Mouse (Mus musculus): ENCODE measurements at regions not wholly inside any gene's neighbourhood (a gene's known extent, or its start where the extent isn't known, plus 50 kb on each side); places are given as distances from the start of the nearest gene placed in this dataset.
A peak's percentile ranks its signal among the peaks of the same experiment; 100 is the strongest.

DNA sequence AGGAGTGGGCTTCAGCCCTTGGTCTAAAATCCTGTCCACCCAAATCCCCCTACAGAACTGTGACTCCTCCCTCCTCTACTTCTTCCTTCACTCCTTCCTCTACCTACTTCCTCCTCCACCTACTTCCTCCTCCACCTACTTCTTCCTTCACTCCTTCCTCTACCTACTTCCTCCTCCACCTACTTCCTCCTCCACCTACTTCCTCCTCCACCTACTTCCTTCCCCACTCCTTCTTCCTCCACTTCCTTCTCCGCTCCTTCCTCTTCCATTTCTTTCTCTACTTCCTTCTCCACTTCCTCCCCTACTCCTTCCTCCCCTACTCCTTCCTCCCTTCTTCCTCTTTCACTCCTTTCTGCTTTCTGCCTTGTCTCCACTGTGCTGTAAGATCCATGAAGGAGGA is 152.9 kb downstream of the Zfp36l2 start:
- ATAC-seq (replicated peaks; ENCODE audit: low FRiP score, poor library complexity, severe bottlenecking), result no peak

DNA sequence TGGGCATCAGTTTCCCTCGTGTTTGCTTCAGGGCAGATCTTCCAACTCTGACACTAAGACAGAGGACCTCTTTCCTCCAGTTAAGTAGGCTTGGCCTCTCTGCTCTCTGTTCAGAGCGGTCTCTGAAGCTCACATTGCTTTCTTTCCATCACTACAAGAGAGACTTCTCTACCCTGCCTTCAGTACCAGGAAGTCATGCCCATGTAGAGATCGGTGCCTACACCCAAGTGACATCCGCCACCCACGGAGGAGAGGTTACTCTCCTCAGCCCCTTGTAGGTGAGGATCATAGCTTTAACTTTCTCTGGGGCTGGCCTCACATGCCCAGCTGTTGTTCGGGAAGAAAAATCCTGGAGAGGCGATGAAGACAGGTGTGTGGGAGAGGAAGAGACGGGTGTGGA is 155.3 kb downstream of the Zfp36l2 start:
- no peak for ATAC-seq (replicated peaks; ENCODE audit: low FRiP score, poor library complexity, severe bottlenecking)

DNA sequence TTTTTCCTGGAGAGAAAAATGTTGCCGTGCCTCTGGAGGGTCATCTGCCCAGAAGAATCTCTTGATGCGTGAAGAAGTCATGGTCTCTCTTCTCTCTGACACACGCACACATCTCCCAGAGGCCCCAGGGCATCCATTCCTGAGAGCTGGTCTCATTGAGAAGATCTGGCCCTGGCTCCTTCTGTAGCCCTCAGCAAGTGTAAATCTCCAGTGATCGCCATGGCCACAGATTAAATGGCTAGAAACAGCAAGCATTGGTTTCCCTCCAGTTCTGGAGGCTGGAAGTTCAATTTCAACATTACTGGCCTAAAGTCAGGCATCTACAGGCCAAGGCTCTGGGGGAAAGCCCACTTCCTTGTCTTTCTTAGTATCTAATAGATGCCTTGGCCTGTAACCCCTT is 155.9 kb downstream of the Zfp36l2 start:
- ATAC-seq (replicated peaks; ENCODE audit: low FRiP score, poor library complexity, severe bottlenecking), result no peak

DNA sequence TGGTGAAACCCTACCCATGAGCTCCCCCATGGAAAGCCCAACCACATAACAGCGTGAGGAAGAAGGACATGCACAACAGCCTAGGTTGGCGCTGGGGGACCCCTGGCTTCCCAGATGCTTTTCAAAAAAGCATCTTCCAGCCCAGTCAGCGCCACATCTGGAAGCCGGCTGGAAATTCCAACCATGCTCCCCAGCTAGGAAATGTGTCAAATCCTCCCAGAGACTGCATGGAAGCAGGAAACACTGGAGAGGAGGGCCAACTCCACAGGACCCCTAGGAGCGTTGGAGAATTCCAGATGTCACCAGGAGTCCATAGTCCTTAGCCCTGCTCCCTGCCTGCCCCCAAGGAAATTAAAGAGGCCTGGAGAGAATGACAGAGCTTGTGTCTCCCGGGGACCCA is 156.4 kb downstream of the Zfp36l2 start:
- no peak for ATAC-seq (replicated peaks; ENCODE audit: low FRiP score, poor library complexity, severe bottlenecking)

DNA sequence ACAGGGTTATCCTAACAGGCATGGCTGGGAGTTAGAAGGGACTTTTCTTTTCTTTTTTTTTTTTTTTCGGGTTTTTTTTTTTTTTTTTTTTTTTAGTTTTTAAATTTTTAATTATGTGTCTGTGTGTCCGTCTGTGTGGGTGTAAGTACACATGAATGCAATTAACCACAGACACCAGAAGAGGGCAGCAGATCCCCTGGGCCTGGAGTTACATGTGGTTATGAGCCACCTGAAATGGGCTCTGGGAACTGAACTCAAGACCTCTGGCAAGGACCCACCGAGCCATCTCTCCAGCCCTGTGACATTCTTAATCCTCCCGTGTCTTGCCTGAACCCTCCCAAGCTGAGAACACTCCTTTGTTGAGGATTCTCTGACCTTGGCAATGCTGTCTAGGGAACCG is 157.0 kb downstream of the Zfp36l2 start:
- no peak for ATAC-seq (replicated peaks; ENCODE audit: low FRiP score, poor library complexity, severe bottlenecking)

DNA sequence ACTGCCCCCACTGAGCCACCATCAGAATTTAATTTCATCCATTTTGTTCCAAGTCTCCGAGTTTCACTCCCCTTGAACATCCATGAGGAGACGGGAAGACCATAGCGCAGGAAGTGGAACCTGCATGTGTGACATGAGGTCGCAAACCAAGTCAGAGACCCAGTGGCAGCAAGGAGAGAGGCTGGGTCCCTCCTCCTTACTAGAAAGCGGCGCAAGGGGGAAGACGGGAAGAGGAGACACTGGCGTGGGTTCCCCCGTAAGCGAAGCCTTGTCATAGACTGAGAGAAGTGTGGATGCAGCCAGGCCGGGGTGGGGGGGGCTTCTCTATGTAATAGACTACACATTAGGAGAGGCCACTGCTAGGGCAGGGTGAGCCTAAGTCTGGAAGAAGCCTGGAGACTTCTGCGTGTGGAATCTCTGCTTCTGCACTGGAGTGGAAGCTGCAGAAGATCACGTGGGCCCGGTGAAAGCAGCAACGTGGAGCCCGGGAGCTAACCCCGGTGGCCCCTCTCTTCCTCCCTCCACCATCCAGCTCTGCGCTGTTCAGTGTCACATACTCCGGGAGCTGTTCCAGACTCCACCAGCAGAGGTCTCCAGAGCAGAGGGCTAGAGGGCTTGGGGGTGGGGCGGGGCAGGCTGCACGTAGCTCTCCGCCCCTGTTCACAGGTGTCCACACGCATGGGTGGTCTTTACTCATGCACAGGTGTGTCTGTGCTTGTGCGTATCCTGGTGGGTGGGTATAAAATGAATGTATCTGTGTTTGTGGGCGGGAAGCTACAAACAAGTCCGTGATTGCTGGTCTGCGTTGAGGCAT is 159.4 kb downstream of the Zfp36l2 start:
- peak; percentile 66 for ATAC-seq (replicated peaks; ENCODE audit: low FRiP score, poor library complexity, severe bottlenecking)

DNA sequence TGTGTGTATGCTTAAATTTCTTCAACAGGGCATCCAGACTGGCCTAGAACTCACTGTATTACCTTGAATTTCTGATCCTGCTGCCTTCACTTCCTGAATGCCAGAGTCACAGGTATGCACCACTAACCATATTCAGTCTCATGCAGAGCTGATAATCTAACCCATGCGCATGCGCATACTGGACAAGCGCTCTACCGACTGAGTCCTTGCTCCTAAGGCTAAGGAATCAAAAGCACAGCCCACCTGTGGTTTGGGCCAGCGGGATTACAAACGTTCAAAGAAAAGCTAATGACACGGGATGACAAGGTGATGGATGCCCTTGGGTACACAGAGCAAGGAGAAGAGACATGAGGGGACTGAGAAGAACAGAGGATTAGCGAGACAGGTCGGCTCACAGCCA is 160.5 kb downstream of the Zfp36l2 start:
- ATAC-seq (replicated peaks; ENCODE audit: low FRiP score, poor library complexity, severe bottlenecking), result no peak

DNA sequence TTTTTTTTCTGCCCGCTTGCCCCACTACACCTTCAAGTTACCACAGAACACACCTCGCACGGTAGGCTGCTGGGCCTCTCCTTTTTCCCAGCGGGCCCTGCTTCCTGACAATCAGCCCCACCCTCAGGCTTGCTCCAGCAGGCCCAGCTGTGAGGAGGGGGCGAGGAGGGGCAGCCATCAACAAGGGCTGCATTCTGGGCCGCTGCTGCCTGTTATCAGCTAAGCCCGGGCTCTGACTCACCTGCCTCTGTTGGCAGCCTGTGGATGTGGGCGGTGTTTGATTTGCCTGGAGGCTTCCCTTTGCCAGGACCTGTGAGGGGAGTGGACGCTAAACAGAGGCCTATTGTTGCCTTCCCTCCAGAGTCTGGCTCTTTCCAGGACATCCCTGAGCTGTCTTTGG is 161.6 kb downstream of the Zfp36l2 start:
- no peak for ATAC-seq (replicated peaks; ENCODE audit: low FRiP score, poor library complexity, severe bottlenecking)

DNA sequence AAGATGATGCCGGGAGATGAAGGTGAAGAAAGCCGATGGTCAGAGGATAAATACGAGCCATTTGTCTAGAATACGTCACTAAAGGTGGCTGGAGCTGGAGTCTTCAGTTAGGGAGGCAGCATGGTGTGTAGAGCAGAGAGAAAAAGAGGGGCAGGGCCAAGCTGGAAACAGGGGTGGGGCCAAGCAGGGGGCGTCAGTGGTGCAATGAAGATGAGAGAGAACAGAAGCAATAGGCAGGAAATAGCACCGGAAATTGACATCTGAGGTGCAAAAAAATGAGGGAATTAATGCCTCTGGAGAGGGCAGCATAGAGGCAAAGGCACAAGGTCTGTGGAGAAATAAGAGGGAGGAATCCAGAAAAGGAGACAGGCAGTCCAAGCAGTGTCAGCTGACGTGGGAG is 165.4 kb downstream of the Zfp36l2 start:
- ATAC-seq (replicated peaks; ENCODE audit: low FRiP score, poor library complexity, severe bottlenecking), result no peak

DNA sequence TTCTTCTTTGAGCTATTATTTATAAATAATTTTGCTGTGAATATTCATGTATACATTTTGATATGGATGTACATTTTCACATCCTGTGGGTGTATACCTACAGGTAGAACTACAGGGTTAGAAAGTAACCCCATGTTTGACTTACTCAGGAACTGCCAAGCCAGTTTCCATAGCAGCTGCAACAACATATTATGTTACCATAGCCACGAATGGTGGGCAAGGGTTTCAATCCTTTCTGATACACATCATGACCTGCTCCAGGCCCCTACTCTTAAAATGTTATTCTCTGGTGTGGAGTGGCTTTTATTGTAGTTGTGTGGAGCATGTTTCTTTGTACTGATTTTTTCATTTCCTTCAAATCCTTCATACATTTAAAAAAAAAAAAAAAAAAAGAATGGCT is 168.9 kb downstream of the Zfp36l2 start:
- no peak for ATAC-seq (replicated peaks; ENCODE audit: low FRiP score, poor library complexity, severe bottlenecking)

DNA sequence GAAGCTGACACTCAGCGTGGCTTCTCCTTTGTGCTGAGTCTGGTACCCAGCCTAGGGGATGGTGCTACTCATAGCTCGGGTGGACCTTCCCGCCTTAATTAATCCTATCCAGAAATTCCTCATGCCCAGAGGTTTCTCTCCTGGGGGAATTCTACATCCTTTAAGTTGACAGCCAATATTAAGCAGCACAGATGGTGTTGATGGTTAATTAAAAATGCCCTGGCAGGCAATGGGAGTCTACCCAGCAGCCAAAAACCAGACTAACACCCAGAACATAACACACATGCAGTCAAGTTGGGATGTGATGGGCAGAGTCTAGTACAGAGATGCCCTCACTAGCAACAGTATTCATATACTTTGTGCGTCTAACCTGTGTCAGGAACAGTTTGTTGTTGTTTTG is 169.9 kb downstream of the Zfp36l2 start:
- no peak for ATAC-seq (replicated peaks; ENCODE audit: low FRiP score, poor library complexity, severe bottlenecking)

DNA sequence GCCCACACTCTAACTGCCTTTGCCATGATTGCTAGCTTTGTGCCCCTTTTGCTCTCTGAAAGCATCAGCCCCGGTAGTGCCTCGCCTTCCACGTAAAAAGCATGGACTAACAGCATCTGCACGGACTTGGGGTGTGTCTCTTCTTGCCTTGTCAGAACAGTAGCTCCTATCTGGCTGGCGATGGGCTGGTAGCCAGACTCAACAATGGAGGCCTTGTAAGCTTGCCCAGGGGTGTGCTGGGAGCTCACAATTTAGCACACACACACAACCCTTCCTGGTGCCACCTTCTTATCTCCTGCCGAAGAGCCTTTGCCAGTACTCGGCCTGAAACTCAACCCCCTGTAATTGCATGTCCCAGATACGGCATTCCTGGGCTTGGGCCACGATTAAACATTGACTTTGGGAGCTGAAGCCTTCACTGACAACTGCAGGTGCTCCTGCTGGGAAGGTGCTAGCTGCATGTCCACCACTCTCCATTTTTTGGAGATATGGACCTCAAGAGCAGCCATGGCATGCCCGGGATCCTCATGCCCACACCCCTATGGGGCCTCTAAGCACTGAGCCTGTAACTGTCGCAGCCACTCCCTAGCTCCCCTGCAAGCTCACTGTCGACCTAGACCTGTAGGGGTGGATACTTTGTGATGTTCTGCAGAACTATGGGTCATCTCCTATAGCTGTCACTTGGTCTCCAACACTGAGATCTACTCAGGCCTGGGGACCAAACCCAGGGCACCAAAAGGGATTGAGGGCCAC is 166.7 kb upstream of the Haao start:
- no peak for ATAC-seq (replicated peaks; ENCODE audit: low FRiP score, poor library complexity, severe bottlenecking)

DNA sequence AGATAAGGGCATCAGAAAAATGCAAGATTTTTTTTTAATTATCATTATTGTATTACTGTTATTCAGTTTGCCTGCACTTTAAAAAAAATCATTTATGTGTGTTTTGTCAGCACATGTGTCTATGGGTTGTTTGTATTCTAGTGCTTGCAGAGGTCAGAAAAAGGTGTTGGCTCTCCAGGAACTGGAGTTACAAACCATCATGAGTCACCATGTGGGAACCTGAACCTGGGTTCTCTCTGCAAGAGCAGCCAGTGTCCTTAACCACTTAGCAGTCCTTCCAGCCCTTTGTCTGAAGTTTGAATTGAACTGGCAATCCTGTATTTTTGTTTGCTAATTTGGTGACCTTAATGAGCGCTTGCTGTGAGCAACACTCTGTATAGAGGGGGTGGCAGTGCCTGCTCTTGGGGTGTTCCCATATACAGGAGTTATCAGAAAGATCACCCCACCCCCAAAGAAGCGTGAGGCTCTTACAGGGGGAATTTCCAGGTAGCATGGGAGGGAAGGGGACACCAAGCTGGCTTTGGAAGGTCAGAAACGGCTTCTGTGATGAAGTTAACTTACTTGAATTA is 162.8 kb upstream of the Haao start:
- no peak for ATAC-seq (replicated peaks; ENCODE audit: low FRiP score, poor library complexity, severe bottlenecking)

DNA sequence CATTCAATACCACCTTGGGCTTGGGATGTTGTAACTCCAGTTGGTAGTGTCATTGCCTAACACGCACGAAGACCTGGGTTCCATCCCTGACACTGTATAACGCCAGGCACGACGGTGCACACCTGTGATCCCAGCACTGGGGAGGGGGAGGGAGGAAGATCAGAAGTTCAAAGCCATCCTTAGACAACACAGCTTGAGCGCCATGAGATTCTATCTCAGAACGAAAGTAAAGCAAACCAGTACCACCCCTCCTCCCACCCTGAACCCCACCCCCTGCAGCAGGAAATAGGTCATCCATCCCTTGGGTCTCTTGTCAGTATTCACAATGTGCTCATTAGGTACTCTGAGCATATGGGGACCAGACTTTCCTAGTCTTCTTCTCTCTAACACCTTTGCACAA is 162.2 kb upstream of the Haao start:
- ATAC-seq (replicated peaks; ENCODE audit: low FRiP score, poor library complexity, severe bottlenecking), result no peak

DNA sequence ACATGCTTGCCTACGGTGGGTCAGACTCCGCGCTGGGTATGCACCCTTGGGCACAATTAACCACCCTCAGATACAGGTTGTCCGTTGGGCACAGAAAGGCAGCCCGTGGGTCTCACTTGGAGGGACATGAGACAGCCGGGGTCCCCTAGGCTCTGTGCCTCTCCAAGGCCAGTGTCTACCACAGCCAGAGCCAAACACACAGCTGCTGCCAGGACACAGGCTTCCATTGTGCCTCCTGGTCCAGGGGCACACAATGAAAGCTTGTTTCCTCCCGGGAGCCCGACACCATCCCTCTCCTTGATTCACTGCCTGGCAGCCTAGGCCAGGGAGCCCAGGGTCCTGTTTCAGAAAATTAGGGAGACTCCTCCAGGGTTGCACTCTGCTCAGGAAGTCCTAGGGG is 161.4 kb upstream of the Haao start:
- ATAC-seq (replicated peaks; ENCODE audit: low FRiP score, poor library complexity, severe bottlenecking), result no peak

DNA sequence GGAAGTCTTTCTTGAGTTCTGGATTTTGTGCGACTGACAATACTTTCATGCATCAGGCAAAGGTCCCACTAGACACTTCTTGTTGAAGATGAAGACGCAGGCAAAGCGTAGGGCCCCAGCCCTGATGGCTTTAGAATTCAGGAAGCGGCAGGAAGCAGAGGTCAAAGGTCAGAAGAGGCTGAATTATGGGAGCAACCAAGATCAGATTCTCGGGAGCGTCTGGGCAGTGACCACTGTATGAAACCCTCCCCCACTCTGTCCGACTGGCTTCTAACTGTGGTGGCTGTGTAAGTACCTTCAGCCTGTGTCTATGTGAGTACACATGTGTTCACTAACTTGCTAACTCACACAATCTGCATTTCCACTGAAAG is 160.9 kb upstream of the Haao start:
- no peak for ATAC-seq (replicated peaks; ENCODE audit: low FRiP score, poor library complexity, severe bottlenecking)

DNA sequence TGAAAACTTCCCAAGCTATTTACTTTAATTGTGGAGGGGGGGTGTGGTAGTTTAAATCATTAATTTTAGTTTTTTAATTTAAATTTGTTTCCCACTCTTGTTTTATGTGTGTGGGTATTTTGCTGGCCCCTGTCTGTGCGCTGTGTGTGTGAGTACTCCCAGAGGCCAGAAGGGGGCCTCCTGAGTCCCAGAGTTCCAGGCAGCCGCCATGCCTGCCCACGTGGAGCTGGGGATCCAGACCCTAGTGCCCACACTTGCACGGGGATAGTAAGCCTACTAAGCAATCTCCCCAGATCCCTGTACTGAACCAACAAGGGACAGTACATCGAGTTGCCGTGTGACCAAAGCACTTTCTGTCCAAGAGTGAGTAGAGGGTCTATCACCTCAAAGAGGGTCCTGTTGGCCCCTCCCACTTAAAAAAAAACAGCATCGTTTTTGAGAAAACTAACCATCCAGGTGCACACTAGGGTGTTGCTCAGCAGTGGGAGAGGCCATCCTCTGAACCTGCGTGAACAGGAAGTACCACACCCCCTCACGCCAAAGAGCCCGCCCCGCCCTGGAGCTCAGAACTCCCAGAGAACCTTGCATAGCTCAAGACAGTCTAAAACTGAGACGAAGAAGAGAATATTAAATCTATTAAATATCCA is 160.4 kb upstream of the Haao start:
- no peak for ATAC-seq (replicated peaks; ENCODE audit: low FRiP score, poor library complexity, severe bottlenecking)

DNA sequence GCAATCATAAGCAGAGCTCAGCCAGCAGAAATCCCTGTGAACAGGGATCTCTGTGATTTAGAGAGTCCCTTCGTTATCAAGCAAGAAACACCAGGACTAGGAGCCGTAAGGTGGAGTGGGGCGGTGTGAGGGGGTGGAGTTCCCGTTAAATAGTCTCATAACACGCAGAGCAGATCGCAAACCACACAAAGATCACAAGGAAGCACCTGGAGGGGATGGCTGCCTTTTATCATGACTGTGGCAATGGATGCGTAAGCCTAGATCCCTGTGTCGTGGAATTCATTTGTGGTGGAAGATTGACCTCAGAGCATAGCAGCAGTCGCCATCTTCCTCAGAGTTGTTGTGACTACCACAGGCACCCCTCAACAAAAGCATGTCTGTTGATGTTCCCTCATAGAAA is 159.0 kb upstream of the Haao start:
- ATAC-seq (replicated peaks; ENCODE audit: low FRiP score, poor library complexity, severe bottlenecking), result no peak

DNA sequence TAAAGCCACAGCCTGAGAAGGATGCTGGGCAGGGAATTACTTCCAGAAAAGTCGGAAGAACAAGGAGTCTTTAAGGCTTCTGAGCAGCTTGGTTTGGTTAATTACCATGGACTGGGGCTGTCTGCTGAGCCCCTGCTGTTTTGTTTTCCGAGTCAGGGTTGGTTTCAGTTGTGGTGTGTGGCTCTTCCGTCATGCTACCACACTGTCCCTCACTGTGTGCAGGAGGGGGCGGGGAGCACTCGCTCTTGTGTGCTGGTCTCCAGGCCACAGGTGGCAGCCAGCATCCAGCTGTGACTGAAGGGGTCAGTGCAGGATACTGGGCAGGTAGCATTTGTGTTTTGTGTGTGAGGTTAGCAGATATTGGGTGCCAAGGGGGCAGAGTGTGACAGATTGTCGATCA is 156.5 kb upstream of the Haao start:
- ATAC-seq (replicated peaks; ENCODE audit: low FRiP score, poor library complexity, severe bottlenecking), result no peak

DNA sequence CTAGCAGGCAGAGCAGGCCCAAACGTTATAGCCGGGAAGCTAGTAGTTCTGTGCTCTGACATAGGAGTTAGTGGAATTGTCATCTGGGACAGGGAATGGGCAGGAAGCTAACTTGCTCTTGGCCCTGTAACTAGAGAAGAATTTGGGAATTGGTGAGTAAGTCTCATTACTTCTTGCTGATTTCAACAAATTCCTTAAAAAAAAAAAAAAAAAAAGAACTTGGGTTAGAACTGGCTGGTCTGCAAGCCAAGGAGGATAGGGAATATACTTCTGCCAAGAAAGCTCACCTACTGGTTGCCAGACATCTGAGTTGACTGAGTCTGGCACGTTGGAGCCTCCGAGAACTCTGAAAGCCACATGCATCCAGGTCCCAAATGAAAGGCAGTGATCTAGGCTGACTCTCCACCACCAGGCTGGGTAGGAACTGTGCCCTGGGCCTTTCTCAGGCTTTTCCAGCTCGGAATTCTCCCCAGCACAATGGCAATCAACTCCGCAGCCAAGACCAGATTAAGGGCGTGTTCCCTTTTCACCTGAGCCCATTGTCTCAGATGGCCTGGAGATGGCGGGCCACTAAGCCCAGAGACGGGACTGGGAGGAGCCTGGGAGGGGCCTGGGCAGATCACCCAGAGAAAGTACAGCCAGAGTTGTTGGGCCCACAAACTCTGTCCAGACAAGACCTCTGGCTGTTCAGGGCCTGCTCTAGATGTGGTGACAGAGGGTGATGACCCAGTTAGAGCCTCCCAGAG is 155.9 kb upstream of the Haao start:
- ATAC-seq (replicated peaks; ENCODE audit: low FRiP score, poor library complexity, severe bottlenecking), result no peak

Measured in erythroid progenitor cell, adult 5-6 weeks (primary cell).